32 mouse cellular contexts compared by ENCODE assay signal in the genomic region with DNA sequence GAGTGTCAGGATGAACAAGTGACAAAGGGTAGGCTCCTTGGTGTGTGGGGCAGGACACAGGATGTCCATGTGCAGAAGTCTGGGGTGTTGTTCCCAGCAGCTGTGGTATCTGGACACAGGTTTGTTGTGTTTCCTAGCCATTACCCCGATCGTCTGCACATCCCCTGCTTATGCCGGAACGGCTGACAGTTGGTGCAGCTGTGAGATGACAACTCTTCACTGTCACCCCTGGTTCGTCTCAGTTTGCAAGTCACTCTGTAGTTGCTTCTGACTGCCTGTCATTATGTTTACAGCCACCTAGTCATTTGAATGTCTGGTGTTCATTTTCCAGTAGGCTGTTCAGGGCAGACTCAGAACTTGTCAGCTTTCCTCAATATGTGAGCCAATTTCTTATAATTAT. TPM values are rescaled to one million over a fixed set of nuclear protein-coding genes. Genes with fewer than 3 reads are reported as not detected.
DNase-seq lines count a peak whose midpoint lies in the region; ATAC-seq and TF ChIP-seq lines count a peak whose summit lies in the region.
"Had no signal": no experiment of that assay in that cellular context is flagged by ENCODE, and none has a peak within 500 bp of the region (broad histone marks: within the 10 kb centered on the region; RNA-seq: fewer than 3 reads in every experiment).

No protein-coding gene starts in this region.

- intact Hi-C loops in heart, adult 2 months (cut with DNase I), result no loop called here

- no peaks in the 10 kb centered on the region for H3K27me3 ChIP-seq in forebrain, postnatal 0 days (ENCODE audit: insufficient read depth, low read length)
- H3K27me3 ChIP-seq in forebrain, embryonic 11.5 days (ENCODE audit: control insufficient read depth, insufficient read depth, low read length), result no peaks in the 10 kb centered on the region
- no peaks in the 10 kb centered on the region for H3K27me3 ChIP-seq in heart, embryonic 12.5 days (replicated peaks)
- no peaks in the 10 kb centered on the region for H3K27me3 ChIP-seq in heart, adult 2 months (ENCODE audit: control insufficient read depth, insufficient read depth, low read length)
- H3K27me3 ChIP-seq in lung, embryonic 15.5 days, result no peaks in the 10 kb centered on the region
- H3K27me3 ChIP-seq: embryonic facial prominence, embryonic 13.5 days; forebrain, embryonic 13.5 days; Patski had no signal

- no peak overlapping the region for H3K27ac ChIP-seq in forebrain, postnatal 0 days (ENCODE audit: low read depth, low read length)
- H3K27ac ChIP-seq in forebrain, embryonic 11.5 days (ENCODE audit: low read depth, low read length), result no peak overlapping the region
- no peak overlapping the region for H3K27ac ChIP-seq in heart, embryonic 12.5 days (ENCODE audit: poor library complexity, severe bottlenecking)
- H3K27ac ChIP-seq in heart, adult 2 months, result no peak overlapping the region
- no peak overlapping the region for H3K27ac ChIP-seq in lung, embryonic 15.5 days
- H3K27ac ChIP-seq: embryonic facial prominence, embryonic 10.5 days; embryonic facial prominence, embryonic 13.5 days; forebrain, embryonic 13.5 days; gastrocnemius, adult 2 months; hindbrain, embryonic 14.5 days; hindbrain, postnatal 0 days had no signal

- no peak for TF ChIP-seq EP300 in heart, adult 2 months (IDR thresholded peaks at IDR 0.05; ENCODE audit: insufficient read depth, low read depth, low read length)

- H3K9ac ChIP-seq in forebrain, postnatal 0 days, result no peak overlapping the region
- no peak overlapping the region for H3K9ac ChIP-seq in forebrain, embryonic 11.5 days (ENCODE audit: low read length)
- H3K9ac ChIP-seq in heart, embryonic 12.5 days, result no peak overlapping the region
- no peak overlapping the region for H3K9ac ChIP-seq in heart, adult 2 months (ENCODE audit: low read depth, low read length)
- no peak overlapping the region for H3K9ac ChIP-seq in lung, embryonic 15.5 days
- H3K9ac ChIP-seq: embryonic facial prominence, embryonic 13.5 days; forebrain, embryonic 13.5 days; hindbrain, embryonic 14.5 days had no signal

- TF ChIP-seq POLR2A in heart, adult 2 months (IDR thresholded peaks at IDR 0.05; ENCODE audit: insufficient read depth, low read depth, low read length), result no peak

- H3K4me1 ChIP-seq in forebrain, postnatal 0 days (ENCODE audit: insufficient read depth), result no peaks in the 10 kb centered on the region
- no peaks in the 10 kb centered on the region for H3K4me1 ChIP-seq in forebrain, embryonic 11.5 days (replicated peaks; ENCODE audit: control insufficient read depth, insufficient read depth, low read length)
- peaks cover 27% of the 10 kb centered on the region for H3K4me1 ChIP-seq in heart, embryonic 12.5 days (replicated peaks)
- no peaks in the 10 kb centered on the region for H3K4me1 ChIP-seq in heart, adult 2 months (ENCODE audit: control insufficient read depth, insufficient read depth, low read length)
- no peaks in the 10 kb centered on the region for H3K4me1 ChIP-seq in lung, embryonic 15.5 days
- H3K4me1 ChIP-seq: forebrain, embryonic 13.5 days had no signal

- no peaks in the 10 kb centered on the region for H3K9me3 ChIP-seq in forebrain, postnatal 0 days (ENCODE audit: low read length)
- H3K9me3 ChIP-seq in forebrain, embryonic 11.5 days (ENCODE audit: control insufficient read depth, low read length), result no peaks in the 10 kb centered on the region
- no peaks in the 10 kb centered on the region for H3K9me3 ChIP-seq in heart, embryonic 12.5 days (replicated peaks)
- no peaks in the 10 kb centered on the region for H3K9me3 ChIP-seq in lung, embryonic 15.5 days
- H3K9me3 ChIP-seq: embryonic facial prominence, embryonic 10.5 days; embryonic facial prominence, embryonic 13.5 days; forebrain, embryonic 13.5 days; heart, embryonic 10.5 days had no signal

- H3K4me3 ChIP-seq in forebrain, postnatal 0 days (ENCODE audit: low read depth, low read length), result no peak overlapping the region
- no peak overlapping the region for H3K4me3 ChIP-seq in forebrain, embryonic 11.5 days (ENCODE audit: low read depth, low read length)
- no peak overlapping the region for H3K4me3 ChIP-seq in heart, embryonic 12.5 days
- H3K4me3 ChIP-seq in heart, adult 2 months, result no peak overlapping the region
- H3K4me3 ChIP-seq in lung, embryonic 15.5 days, result no peak overlapping the region
- H3K4me3 ChIP-seq: embryonic facial prominence, embryonic 10.5 days; embryonic facial prominence, embryonic 13.5 days; erythroblast, embryonic 14.5 days; forebrain, embryonic 13.5 days; gastrocnemius, adult 2 months; heart, embryonic 10.5 days had no signal

- DNase-seq in forebrain, postnatal 0 days, result no peak
- no peak for DNase-seq in forebrain, embryonic 11.5 days (ENCODE audit: low spot score)
- DNase-seq in heart, adult 2 months, result no peak
- DNase-seq in lung, postnatal 25 days (ENCODE audit: low spot score), result no peak
- peak; percentile 12 for DNase-seq in brain, adult 2 months (ENCODE audit: low read depth, low spot score)
- no peak for DNase-seq in right cerebral cortex, adult 2 months (ENCODE audit: low spot score in 2 of 2)
- DNase-seq: adrenal gland, postnatal 10 days; adrenal gland, postnatal 36 days; cerebellum, adult 11-12 months; cerebellum, adult 8-10 months; cerebellum, postnatal 10 days; cerebellum, postnatal 36 days; embryo, embryonic 11 days; gastrocnemius, adult 2 months; gastrocnemius, postnatal 14 days; heart, adult 18-20 months; heart, postnatal 36 days had no signal

- no peaks in the 10 kb centered on the region for H3K36me3 ChIP-seq in forebrain, postnatal 0 days (ENCODE audit: insufficient read depth)
- no peaks in the 10 kb centered on the region for H3K36me3 ChIP-seq in forebrain, embryonic 11.5 days (ENCODE audit: control insufficient read depth, insufficient read depth, low read length)
- no peaks in the 10 kb centered on the region for H3K36me3 ChIP-seq in heart, embryonic 12.5 days
- H3K36me3 ChIP-seq in heart, adult 2 months (ENCODE audit: control insufficient read depth, insufficient read depth, low read length), result no peaks in the 10 kb centered on the region
- no peaks in the 10 kb centered on the region for H3K36me3 ChIP-seq in lung, embryonic 15.5 days
- H3K36me3 ChIP-seq: embryonic facial prominence, embryonic 10.5 days; embryonic facial prominence, embryonic 13.5 days; G1E; heart, embryonic 10.5 days had no signal

- no peak for TF ChIP-seq CTCF in forebrain, postnatal 0 days (IDR thresholded peaks at IDR 0.05; ENCODE audit: low read depth)
- no peak for TF ChIP-seq CTCF in heart, adult 2 months (IDR thresholded peaks at IDR 0.05)

- H3K4me2 ChIP-seq in forebrain, postnatal 0 days (ENCODE audit: low read depth), result no peak overlapping the region
- H3K4me2 ChIP-seq in forebrain, embryonic 11.5 days (ENCODE audit: low read depth, low read length, severe bottlenecking), result no peak overlapping the region
- peak overlapping the region; percentile 26 for H3K4me2 ChIP-seq in heart, embryonic 12.5 days
- no peak overlapping the region for H3K4me2 ChIP-seq in lung, embryonic 15.5 days
- H3K4me2 ChIP-seq: embryonic facial prominence, embryonic 13.5 days; forebrain, embryonic 13.5 days; hindbrain, embryonic 14.5 days had no signal

- peak; percentile 20; the same call in 1 of the 2 replicates for ATAC-seq in forebrain, postnatal 0 days
- ATAC-seq in forebrain, embryonic 11.5 days (replicated peaks; ENCODE audit: low FRiP score), result no peak
- ATAC-seq in heart, embryonic 12.5 days (ENCODE audit: insufficient number of reproducible peaks, low FRiP score), result no peak
- ATAC-seq in lung, embryonic 15.5 days (ENCODE audit: borderline replicate concordance, extremely low read depth, low FRiP score, low TSS enrichment), result peak; percentile 17; the same call in 1 of the 2 replicates
- ATAC-seq: forebrain, embryonic 13.5 days; forebrain, embryonic 16.5 days; hindbrain, postnatal 0 days; inflammation-experienced regulatory T-cells, adult 6 months; intestine, embryonic 16.5 days; Patski had no signal

- 73% methylated on average over 5 of the region's 5 CpGs for WGBS in forebrain, postnatal 0 days
- 90% methylated on average over 5 of the region's 5 CpGs for WGBS in forebrain, embryonic 11.5 days
- 38% methylated on average over 5 of the region's 5 CpGs for WGBS in heart, embryonic 12.5 days
- 47% methylated on average over 5 of the region's 5 CpGs for WGBS in heart, adult 2 months
- 32% methylated on average over 5 of the region's 5 CpGs for whole genome bisulfite sequencing in lung, embryonic 15.5 days

- no peaks in the 10 kb centered on the region for H3K79me2 ChIP-seq in heart, adult 2 months (replicated peaks; ENCODE audit: control insufficient read depth, insufficient read depth, low read length)

RNA-seq across cellular contexts. Expression of a gene that starts 44.0 kb away (rescaled TPM):
- total RNA-seq in forebrain, postnatal 0 days (2014; rRNA removed), result 124 and 129 TPM in 2 replicates
- 213 and 214 TPM in 2 replicates for polyA plus RNA-seq in forebrain, postnatal 0 days (2015; fragmentation: Nextera tagmentation; extraction: Ambion mirVana)
- 4.6 and 6.0 TPM in 2 replicates for polyA plus RNA-seq in forebrain, embryonic 11.5 days (2014; fragmentation: Nextera tagmentation; extraction: Ambion mirVana)
- 2.2 and 3.0 TPM in 2 replicates for polyA plus RNA-seq in heart, embryonic 12.5 days (2016; fragmentation: Nextera tagmentation; extraction: Ambion mirVana)
- 10 to 100 TPM; 52.9 to 58.1 TPM for total RNA-seq in heart, adult 2 months (2021)
- polyA plus RNA-seq in heart, adult 2 months (2012; rRNA removed), result 30.7 and 31.6 TPM in 2 replicates
- polyA plus RNA-seq in lung, embryonic 15.5 days (2015; fragmentation: Nextera tagmentation; extraction: Ambion mirVana), result 1.8 and 2.2 TPM in 2 replicates
- total RNA-seq: CH12.LX, G1E had no signal
- polyA plus RNA-seq: erythroblast, embryonic 14.5 days; G1E; inflammation-experienced regulatory T-cells, adult 6 months; Patski had no signal

Comparison
In these comparisons a context has a peak if more than half of its experiments do, and no peak if none do; other contexts are left out.
1. ATAC-seq: peak in forebrain, postnatal 0 days (single experiment) and lung, embryonic 15.5 days (single experiment); none in forebrain, embryonic 11.5 days (single experiment) and heart, embryonic 12.5 days (single experiment).